Comparison of ENCODE assay signal across 8 mouse cellular contexts in the genomic region with DNA sequence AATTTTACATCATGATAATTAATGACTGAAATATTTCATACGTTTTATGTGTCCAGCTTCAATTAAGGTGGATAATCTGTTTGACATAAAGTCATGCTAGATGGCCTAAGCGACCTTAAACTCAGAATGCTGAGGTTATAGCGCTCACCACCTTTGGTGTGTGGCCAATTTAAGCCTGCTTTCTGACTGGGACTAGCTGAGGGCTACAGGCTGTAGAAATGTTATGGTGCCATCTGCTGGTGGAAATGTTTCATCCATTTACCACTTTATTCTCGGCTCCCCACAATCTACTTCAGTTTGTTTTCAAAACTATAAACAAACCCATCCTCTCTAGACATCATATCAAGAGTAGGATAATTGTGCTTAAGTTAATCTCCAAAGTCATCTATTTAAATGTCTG. TPM values are rescaled to one million over a fixed set of nuclear protein-coding genes. Genes with fewer than 3 reads are reported as not detected.
DNase-seq lines count a peak whose midpoint lies in the region; ATAC-seq lines count a peak whose summit lies in the region.

No protein-coding gene starts in this region.

- DNase-seq in gastrocnemius, postnatal 10 days = peak; percentile 21
- DNase-seq in gastrocnemius, adult 8-10 months (ENCODE audit: low spot score in 2 of 2) = no peak
- peak; percentile 31 for DNase-seq in urinary bladder, postnatal 25 days (ENCODE audit: low spot score)
- no peak for DNase-seq in urinary bladder, postnatal 4 days (ENCODE audit: low spot score in 2 of 2)
- DNase-seq in embryo, embryonic 9.5 days (ENCODE audit: extremely low spot score) = peak; percentile 55
- DNase-seq in layer of hippocampus, adult 18-20 months (ENCODE audit: low spot score in 2 of 2) = peak; percentile 28 to 74

- ATAC-seq in megakaryocyte progenitor cell, adult 5-6 weeks (replicated peaks; ENCODE audit: poor library complexity) = peak; percentile 69; the same call in 1 of the 2 replicates
- ATAC-seq in erythroid progenitor cell, adult 5-6 weeks (replicated peaks; ENCODE audit: low FRiP score, poor library complexity, severe bottlenecking) = no peak

RNA-seq across cellular contexts. Expression of a gene that starts 8.2 kb away (rescaled TPM):
- total RNA-seq in gastrocnemius, postnatal 10 days (2021) = under 1 TPM; 0.09 to 0.16 TPM
- under 1 TPM in 1 of 4 experiments, not detected in 3; 0.09 TPM for total RNA-seq in gastrocnemius, adult 8-10 months (2022)
- under 1 TPM; 0.15 to 0.20 TPM for total RNA-seq in layer of hippocampus, adult 18-20 months (2021)
- total RNA-seq in megakaryocyte progenitor cell, adult 5-6 weeks (2015) = not detected in 2 replicates
- not detected in 2 replicates for total RNA-seq in megakaryocyte progenitor cell, adult 5-6 weeks (2017)
- total RNA-seq in erythroid progenitor cell, adult 5-6 weeks (2015; ENCODE audit: low replicate concordance) = not detected in 2 replicates
- not detected in 2 replicates for total RNA-seq in erythroid progenitor cell, adult 5-6 weeks (2017; ENCODE audit: low replicate concordance)

RNA-seq across cellular contexts. Expression of a gene that starts 43.9 kb away (rescaled TPM):
- under 1 TPM; 0.28 to 0.29 TPM for total RNA-seq in gastrocnemius, postnatal 10 days (2021)
- total RNA-seq in gastrocnemius, adult 8-10 months (2022) = under 1 TPM in 3 of 4 experiments, not detected in 1; 0.07 to 0.11 (median 0.08) TPM
- 100 to 1,000 TPM; 116 TPM for total RNA-seq in layer of hippocampus, adult 18-20 months (2021)
- 0.02 and 0.12 TPM in 2 replicates for total RNA-seq in megakaryocyte progenitor cell, adult 5-6 weeks (2015)
- total RNA-seq in megakaryocyte progenitor cell, adult 5-6 weeks (2017) = 0.14 and 0.17 TPM in 2 replicates
- not detected in 2 replicates for total RNA-seq in erythroid progenitor cell, adult 5-6 weeks (2015; ENCODE audit: low replicate concordance)
- total RNA-seq in erythroid progenitor cell, adult 5-6 weeks (2017; ENCODE audit: low replicate concordance) = not detected in 2 replicates

Comparison
In these comparisons a context has a peak if more than half of its experiments do, and no peak if none do; other contexts are left out.
1. DNase-seq: peak in gastrocnemius, postnatal 10 days (single experiment), urinary bladder, postnatal 25 days (single experiment), embryo, embryonic 9.5 days (single experiment) and layer of hippocampus, adult 18-20 months (2 of 2); none in gastrocnemius, adult 8-10 months (0 of 2) and urinary bladder, postnatal 4 days (0 of 2).
2. RNA of a gene that starts 43.9 kb away (total RNA-seq): 116 TPM in layer of hippocampus, adult 18-20 months; 0.28 to 0.29 TPM in gastrocnemius, postnatal 10 days, 0.02 to 0.17 TPM in megakaryocyte progenitor cell, adult 5-6 weeks, 0.07 to 0.11 TPM in gastrocnemius, adult 8-10 months and not detected in erythroid progenitor cell, adult 5-6 weeks; every median in the first group is over 10 times any median in the second.